Mouse (Mus musculus) midbrain, embryonic 12.5 days (tissue): ENCODE results near the gene Arhgap9. TPM values are rescaled to one million over a fixed set of nuclear protein-coding genes. Genes with fewer than 3 reads are reported as not detected.
A peak's percentile ranks its signal among the peaks of the same experiment; 100 is the strongest.

Experiments
- ATAC-seq: fragments of 200-750 bp; cut with Nextera tagmentation; 2 replicates; pipeline ENCODE4 v1.8.0; 2017; ENCODE audit warnings: low read depth, moderate TSS enrichment, moderate library complexity; ENCODE audit not compliant: low FRiP score
- H3K27ac ChIP-seq: fragments of 300-500 bp; sonication (generic); replicated peaks from 2 replicates; pipeline ENCODE4 v1.5.1; 2016; ENCODE audit warnings: mild to moderate bottlenecking
- H3K27me3 ChIP-seq: fragments of 300-500 bp; sonication (generic); 2 replicates; pipeline ENCODE4 v1.6.1; 2016; ENCODE audit warnings: mild to moderate bottlenecking
- H3K36me3 ChIP-seq: fragments of 300-500 bp; sonication (generic); 2 replicates; pipeline ENCODE4 v1.6.1; 2016
- H3K4me1 ChIP-seq: fragments of 300-500 bp; sonication (generic); 2 replicates; pipeline ENCODE4 v1.6.1; 2016
- H3K4me2 ChIP-seq: fragments of 300-500 bp; sonication (generic); replicated peaks from 2 replicates; pipeline ENCODE4 v1.6.1; 2016; ENCODE audit warnings: mild to moderate bottlenecking, moderate library complexity
- H3K4me3 ChIP-seq: fragments of 300-500 bp; sonication (generic); 2 replicates; pipeline ENCODE4 v1.5.1; 2016; ENCODE audit warnings: mild to moderate bottlenecking
- H3K9ac ChIP-seq: fragments of 300-500 bp; sonication (generic); replicated peaks from 2 replicates; pipeline ENCODE4 v1.6.1; 2016; ENCODE audit warnings: mild to moderate bottlenecking, moderate library complexity
- H3K9me3 ChIP-seq: fragments of 300-500 bp; sonication (generic); 2 replicates; pipeline ENCODE4 v1.6.1; 2016; ENCODE audit warnings: mild to moderate bottlenecking
- WGBS: fragments of 180-500 bp; shearing (Covaris S2); methylation state at CpG from one replicate; pipeline ENCODE4 v1.1.7; 2016; 5-methylcytosine and 5-hydroxymethylcytosine counted together
- polyA plus RNA-seq: library from polyadenylated mRNA; unstranded; fragments of >200 nt; fragmentation: Nextera tagmentation; extraction: Ambion mirVana; gene quantifications from 2 replicates; pipeline ENCODE4 v1.2.1, GENCODE M21; 2016

The Arhgap9 gene
- polyA plus RNA-seq = 0.86 and 1.1 TPM in 2 replicates

DNA sequence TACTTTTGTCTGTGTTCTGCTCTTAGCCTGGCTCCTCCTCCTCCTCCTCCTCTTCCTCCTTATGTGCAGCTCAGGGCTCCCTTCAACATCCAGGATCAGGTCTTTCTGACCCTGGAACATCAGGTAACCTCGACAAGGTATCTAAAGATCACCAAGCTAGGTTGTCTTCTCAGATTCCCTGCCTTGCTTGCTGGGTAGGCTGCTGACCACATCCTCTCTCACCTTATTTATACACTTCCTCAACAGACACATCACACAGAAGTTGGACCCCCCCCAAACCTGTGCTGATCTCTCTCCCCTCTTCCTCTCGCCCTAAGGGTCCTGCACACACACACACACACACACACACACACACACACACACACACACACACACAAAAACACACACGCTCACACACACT is at the start of gene Arhgap9:
Gene Arhgap9 (plus strand): TSS at position 344 of the 400 bp plus-strand sequence.
- Histone ChIP-seq H3K4me1 (peaks cover 8% of the 10 kb centered on the region), H3K27ac (no peak within 1 kb of the TSS), H3K36me3 (no peaks in the 10 kb centered on the region), H3K9me3 (no peaks in the 10 kb centered on the region), H3K4me3 (no peak within 1 kb of the TSS), H3K4me2 (no peak within 1 kb of the TSS), H3K27me3 (peaks cover 56% of the 10 kb centered on the region), H3K9ac (no peak within 1 kb of the TSS)
- ATAC-seq = no peak
- WGBS = 88% methylated on average over 2 of the region's 3 CpGs

DNA sequence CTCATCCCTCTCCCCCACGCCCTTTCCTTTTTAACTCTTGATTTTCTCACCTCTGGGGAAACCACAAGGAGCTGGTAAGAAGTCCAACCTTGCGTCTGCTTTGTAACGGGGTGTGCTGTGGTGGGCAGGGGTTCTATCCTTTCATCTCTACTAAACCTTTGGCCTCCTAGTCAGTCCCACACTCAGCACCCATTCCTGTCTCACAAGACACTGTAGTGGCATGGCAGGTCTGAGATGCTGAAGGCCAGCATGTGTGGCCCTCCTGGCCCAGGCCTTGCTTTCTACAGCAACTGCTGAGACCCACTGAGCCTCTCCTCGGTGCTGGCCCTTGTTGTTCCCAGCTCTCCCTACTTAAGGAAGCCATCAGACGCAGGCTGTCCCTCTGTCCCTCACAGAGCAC is 49.4 kb upstream of the Arhgap9 start:
- no peak overlapping the region for H3K4me2 ChIP-seq
- H3K27ac ChIP-seq = no peak overlapping the region
- no peaks in the 10 kb centered on the region for H3K9me3 ChIP-seq
- no peak overlapping the region for H3K9ac ChIP-seq
- ATAC-seq = no peak
- WGBS = 95% methylated on average over 5 of the region's 5 CpGs
- no peaks in the 10 kb centered on the region for H3K27me3 ChIP-seq
- peaks cover 84% of the 10 kb centered on the region for H3K36me3 ChIP-seq
- no peak overlapping the region for H3K4me3 ChIP-seq
- H3K4me1 ChIP-seq = peaks cover 20% of the 10 kb centered on the region

DNA sequence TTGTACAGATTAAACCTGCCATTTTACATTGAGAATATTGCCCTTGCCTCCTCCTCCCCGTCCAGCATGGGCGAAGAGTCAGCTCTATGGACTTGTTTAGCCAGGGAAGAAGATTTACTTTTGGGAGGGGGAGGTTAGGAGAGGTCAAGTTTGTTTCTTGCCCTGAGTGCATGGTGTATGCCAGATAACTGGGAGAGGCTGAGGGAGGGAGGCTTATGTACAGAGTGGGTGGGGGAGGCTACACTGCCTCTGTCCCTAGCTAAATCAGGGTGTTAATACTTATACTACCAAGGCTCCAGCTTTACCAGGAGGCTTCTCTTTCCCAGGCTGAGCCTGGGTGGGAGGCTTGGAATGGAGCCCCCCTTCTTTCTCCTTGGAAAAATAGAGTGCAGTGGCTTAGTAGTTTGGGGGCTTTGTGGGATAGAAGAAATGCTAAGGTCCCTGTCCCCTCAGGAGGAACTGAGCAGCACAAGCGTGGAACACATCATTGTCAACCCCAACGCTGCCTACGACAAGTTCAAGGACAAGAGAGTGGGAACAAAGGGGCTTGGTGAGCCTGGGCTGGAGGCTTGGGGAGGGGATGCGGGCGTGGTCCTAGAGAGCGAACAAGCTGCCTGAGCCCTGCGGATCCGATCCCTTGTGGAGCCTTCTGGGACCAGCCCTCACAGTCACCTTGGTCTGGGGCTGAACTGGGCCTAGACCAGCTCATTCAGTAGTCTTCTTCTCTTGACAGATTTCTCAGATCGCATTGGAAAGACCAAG is 47.3 kb upstream of the Arhgap9 start:
- WGBS = 93% methylated on average over 11 of the region's 11 CpGs
- Histone ChIP-seq H3K9ac (no peak overlapping the region), H3K27me3 (no peaks in the 10 kb centered on the region), H3K4me2 (no peak overlapping the region), H3K4me3 (no peak overlapping the region), H3K9me3 (no peaks in the 10 kb centered on the region), H3K27ac (no peak overlapping the region), H3K4me1 (no peaks in the 10 kb centered on the region), H3K36me3 (peaks cover 94% of the 10 kb centered on the region)
- ATAC-seq = no peak

DNA sequence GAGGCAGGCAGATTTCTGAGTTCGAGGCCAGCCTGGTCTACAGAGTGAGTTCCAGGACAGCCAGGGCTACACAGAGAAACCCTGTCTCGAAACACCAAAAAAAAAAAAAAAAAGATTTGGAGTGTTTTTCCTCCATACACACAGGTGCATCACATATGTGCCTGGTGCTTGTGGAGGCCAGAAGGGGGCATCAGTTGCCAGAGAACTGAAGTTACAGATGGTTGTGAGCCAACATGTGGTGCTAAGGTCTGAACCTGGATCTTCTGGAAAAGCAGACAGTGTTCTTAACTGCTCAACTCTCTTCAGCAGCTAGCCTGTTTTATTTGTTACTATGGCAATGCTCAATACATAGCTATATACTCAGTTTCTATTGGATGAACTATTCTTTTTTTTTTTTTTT is 42.0 kb upstream of the Arhgap9 start:
- no peak overlapping the region for H3K9ac ChIP-seq
- no peaks in the 10 kb centered on the region for H3K27me3 ChIP-seq
- no peak overlapping the region for H3K27ac ChIP-seq
- peaks cover 3% of the 10 kb centered on the region; the same call in 1 of the 2 replicates for H3K4me1 ChIP-seq
- no peak overlapping the region for H3K4me2 ChIP-seq
- H3K4me3 ChIP-seq = no peak overlapping the region
- H3K36me3 ChIP-seq = peaks cover 98% of the 10 kb centered on the region
- WGBS = 89% methylated on average over 1 of the region's 2 CpGs
- no peaks in the 10 kb centered on the region for H3K9me3 ChIP-seq
- ATAC-seq = no peak

DNA sequence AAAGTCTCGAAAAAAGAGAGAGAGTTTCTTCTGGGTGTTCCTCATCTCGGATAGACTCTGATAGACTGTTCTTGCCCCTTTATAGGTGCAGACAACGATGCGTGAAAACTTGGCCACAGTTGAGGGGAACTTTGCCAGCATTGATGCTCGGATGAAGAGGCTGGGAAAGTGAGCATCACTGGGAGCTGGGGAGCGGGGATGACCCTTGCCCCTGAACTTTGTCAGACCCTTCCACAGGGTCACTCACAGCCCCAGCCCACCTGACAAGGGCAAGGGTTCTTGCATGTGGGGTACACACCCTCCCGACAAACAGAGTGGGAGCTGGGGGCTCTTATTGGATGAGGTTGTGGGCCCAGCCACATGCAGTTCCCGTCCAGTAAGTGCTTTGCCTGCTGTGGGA is 40.4 kb upstream of the Arhgap9 start:
- H3K27ac ChIP-seq = no peak overlapping the region
- no peaks in the 10 kb centered on the region for H3K9me3 ChIP-seq
- H3K4me2 ChIP-seq = no peak overlapping the region
- peaks cover 98% of the 10 kb centered on the region for H3K36me3 ChIP-seq
- 89% methylated on average over 8 of the region's 8 CpGs for whole genome bisulfite sequencing
- H3K27me3 ChIP-seq = no peaks in the 10 kb centered on the region
- H3K4me3 ChIP-seq = no peak overlapping the region
- H3K4me1 ChIP-seq = peaks cover 17% of the 10 kb centered on the region
- no peak for ATAC-seq
- no peak overlapping the region for H3K9ac ChIP-seq

DNA sequence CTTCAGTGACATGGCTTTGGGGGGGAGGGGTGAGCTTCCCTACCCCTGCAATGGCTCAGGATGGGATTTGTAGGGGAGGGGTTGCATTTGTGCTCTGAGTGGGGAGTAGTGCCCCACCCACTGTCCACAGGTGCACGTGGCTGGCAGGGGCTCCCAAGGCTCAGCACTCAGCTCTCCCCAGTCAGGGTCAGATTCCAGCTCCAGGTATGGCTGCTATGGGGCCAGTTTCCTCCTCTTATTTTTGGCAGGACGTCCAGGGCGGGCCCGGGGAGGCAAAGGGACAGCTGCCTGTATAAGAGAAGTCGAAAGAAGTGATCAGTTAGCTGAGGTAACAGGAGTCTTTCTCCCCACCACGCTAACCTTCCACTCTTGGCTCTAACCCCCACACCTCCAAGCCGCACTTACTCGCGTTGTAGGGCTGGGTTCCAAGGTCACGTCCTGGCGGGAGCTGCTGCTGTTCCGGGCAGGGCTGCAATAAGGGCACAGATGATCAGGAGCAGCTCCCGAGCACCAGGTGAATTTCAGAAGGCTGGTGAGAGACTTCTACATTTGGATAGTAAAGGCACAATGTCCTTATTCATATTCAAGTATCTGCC is 39.0 kb upstream of the Arhgap9 start:
- peaks cover 31% of the 10 kb centered on the region for H3K4me1 ChIP-seq
- H3K4me3 ChIP-seq = no peak overlapping the region
- H3K27ac ChIP-seq = no peak overlapping the region
- no peak overlapping the region for H3K4me2 ChIP-seq
- WGBS = 91% methylated on average over 13 of the region's 13 CpGs
- H3K9me3 ChIP-seq = no peaks in the 10 kb centered on the region
- no peaks in the 10 kb centered on the region for H3K27me3 ChIP-seq
- ATAC-seq = no peak
- peaks cover 94% of the 10 kb centered on the region for H3K36me3 ChIP-seq
- H3K9ac ChIP-seq = no peak overlapping the region

DNA sequence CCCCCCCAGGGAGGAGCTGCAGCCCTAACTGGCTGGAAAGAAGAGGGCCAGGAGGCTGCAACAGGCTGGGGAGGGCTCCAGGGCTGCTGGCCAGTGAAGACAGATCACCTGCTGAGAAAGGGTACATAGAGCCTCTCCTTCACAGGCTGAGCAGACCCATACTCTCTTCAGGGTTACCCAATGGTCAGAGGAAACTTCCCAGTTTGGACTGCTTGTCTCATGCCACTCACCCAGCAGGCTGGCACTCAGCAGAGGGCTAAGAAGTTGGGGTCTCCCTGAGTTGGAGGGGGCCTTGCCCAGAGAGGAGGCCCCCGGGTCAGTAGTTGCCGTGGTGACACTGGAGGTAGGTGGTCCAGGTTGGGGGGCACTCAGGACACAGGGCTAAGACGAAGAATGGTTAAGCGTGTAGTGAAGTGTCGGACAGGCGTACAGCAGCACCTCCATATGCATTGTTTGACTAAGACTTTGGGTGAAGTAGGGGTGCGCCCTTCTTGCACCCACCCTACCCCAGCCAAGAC is 37.6 kb upstream of the Arhgap9 start:
- Histone ChIP-seq H3K4me1 (peaks cover 37% of the 10 kb centered on the region), H3K9me3 (no peaks in the 10 kb centered on the region), H3K36me3 (peaks cover 79% of the 10 kb centered on the region), H3K9ac (no peak overlapping the region), H3K27ac (no peak overlapping the region), H3K4me2 (no peak overlapping the region), H3K4me3 (no peak overlapping the region), H3K27me3 (no peaks in the 10 kb centered on the region)
- 90% methylated on average over 7 of the region's 7 CpGs for WGBS
- ATAC-seq = no peak

DNA sequence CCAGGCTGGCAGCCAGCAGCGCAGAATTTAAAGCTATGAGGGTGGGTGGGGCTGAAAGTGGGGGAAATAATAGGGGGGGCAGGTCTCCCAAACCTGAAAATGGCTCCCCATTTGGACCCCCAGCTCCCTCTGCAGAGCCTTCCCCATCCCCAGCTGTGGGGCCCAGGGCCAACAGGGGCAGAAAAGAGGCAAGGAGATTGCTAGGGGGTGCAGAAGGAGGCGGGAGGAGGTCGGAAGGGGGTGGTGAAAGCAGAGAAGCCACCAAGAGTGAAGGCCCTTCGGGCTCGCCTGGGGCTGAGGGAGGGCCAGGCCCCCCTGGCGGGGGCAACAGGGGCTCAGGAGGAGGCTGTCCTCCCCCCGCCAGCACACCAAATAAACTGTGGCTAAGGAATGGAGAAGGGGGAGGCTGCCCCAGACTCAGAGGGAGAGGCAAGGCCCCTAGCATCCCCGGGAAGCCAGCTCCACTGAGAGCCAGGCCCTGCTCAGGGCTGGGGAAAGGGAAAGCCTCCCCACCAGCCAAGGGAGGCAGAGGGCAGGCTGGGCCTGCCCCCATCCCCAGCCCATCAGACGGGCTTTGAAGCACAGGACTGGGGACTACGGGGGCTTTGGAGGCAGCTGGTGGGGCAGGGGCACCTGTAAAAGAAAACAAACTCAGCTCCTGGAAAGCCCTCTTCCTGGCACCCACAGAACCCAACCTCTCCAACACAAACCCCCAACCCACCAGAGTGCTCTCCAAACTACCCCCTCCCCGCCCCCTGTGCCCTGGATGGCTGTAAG is 36.9 kb upstream of the Arhgap9 start:
- Histone ChIP-seq H3K27ac (no peak overlapping the region), H3K27me3 (no peaks in the 10 kb centered on the region), H3K9ac (0 out of 2 replicates have a peak overlapping the region, but pooled peaks have one; percentile 31), H3K36me3 (peaks cover 73% of the 10 kb centered on the region), H3K4me3 (no peak overlapping the region), H3K4me1 (peaks cover 43% of the 10 kb centered on the region), H3K4me2 (no peak overlapping the region), H3K9me3 (no peaks in the 10 kb centered on the region)
- ATAC-seq = no peak
- 70% methylated on average over 11 of the region's 11 CpGs for WGBS

DNA sequence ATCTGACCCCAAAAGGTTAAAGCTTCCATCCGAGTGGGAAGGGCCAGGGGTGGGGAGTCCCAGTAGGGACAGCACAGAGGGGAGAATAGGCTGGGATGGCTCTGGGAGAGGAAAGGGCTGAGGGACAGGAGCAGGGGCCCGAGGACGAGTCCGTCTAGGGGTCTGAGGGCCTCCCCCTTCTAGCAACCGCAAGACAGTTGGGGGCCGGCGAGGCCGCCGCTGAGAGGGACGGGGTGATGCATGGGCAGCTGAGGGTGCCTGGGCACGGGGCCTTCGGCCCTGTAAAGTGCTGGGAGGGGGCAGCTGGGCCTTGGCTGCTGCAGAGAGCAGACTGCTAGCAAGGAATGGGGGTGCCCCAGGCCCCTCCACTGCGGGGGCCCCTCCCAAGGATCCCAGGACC is 36.1 kb upstream of the Arhgap9 start:
- WGBS = 67% methylated on average over 13 of the region's 13 CpGs
- Histone ChIP-seq H3K4me2 (no peak overlapping the region), H3K4me1 (peaks cover 45% of the 10 kb centered on the region), H3K27me3 (no peaks in the 10 kb centered on the region), H3K36me3 (peaks cover 67% of the 10 kb centered on the region), H3K9me3 (no peaks in the 10 kb centered on the region), H3K27ac (no peak overlapping the region), H3K9ac (peak overlapping the region; percentile 31; the same call in 1 of the 2 replicates), H3K4me3 (0 out of 2 replicates have a peak overlapping the region, but pooled peaks have one; percentile 5)
- ATAC-seq = no peak

DNA sequence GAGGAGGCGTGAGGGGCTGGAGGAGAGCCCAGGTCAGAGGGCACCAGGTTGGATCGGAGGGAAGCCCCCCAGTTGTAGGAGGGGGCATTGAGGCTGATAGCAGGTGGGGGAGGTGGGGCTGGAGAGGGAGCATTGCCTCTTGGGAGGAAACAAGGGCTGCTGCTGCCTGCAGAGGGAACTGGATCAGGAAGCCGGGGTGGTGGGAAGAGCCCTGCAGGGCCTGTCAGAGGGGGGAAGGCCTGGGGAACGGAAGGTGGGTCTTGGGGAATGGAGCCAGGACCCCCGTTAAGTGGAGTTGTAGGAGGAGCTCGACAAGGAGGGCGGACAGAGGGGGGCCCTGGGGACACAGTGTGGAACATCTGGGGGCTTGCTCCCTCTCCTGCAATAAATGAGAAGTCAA is 35.6 kb upstream of the Arhgap9 start:
- peaks cover 45% of the 10 kb centered on the region for H3K4me1 ChIP-seq
- peak overlapping the region; percentile 94 for H3K4me2 ChIP-seq
- H3K4me3 ChIP-seq = 0 out of 2 replicates have a peak overlapping the region, but pooled peaks have one; percentile 77
- H3K9ac ChIP-seq = peak overlapping the region; percentile 31; the same call in 1 of the 2 replicates
- 76% methylated on average over 7 of the region's 7 CpGs for WGBS
- H3K9me3 ChIP-seq = no peaks in the 10 kb centered on the region
- ATAC-seq = no peak
- H3K27ac ChIP-seq = peak overlapping the region; percentile 11; the same call in 1 of the 2 replicates
- peaks cover 61% of the 10 kb centered on the region for H3K36me3 ChIP-seq
- H3K27me3 ChIP-seq = no peaks in the 10 kb centered on the region

DNA sequence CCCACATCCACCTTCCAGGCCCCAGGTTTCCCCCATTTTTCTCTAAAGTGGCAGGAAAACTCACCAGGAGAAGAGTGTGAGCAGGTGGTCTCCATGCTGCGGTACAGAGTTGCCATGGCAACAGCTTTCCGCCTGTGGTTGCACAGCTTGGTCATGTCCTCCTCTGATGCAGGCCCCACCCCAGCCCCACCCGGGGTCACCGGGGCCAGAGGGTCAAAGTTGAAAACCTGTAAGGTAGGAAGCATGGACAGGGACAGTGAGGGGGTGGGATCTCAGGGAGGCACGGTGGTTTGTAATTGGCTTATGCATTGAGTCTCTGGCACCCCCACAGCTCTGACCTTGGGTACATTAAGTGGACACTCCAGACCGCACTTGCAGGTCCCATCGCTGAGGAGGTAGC is 35.0 kb upstream of the Arhgap9 start:
- H3K9me3 ChIP-seq = no peaks in the 10 kb centered on the region
- ATAC-seq = no peak
- H3K27ac ChIP-seq = peak overlapping the region; percentile 98
- H3K9ac ChIP-seq = peak overlapping the region; percentile 89; the same call in 1 of the 2 replicates
- H3K4me3 ChIP-seq = peak overlapping the region; percentile 77
- peaks cover 56% of the 10 kb centered on the region for H3K36me3 ChIP-seq
- peak overlapping the region; percentile 94 for H3K4me2 ChIP-seq
- WGBS = 53% methylated on average over 7 of the region's 7 CpGs
- H3K27me3 ChIP-seq = no peaks in the 10 kb centered on the region
- peaks cover 50% of the 10 kb centered on the region for H3K4me1 ChIP-seq
